Mouse (Mus musculus): Measurements from ENCODE around the gene Ramac. TPM values are rescaled to one million over a fixed set of nuclear protein-coding genes. Genes with fewer than 3 reads are reported as not detected.

Ramac gene
- 37.2 to 47.1 TPM (median 40.7 TPM) in 4 replicates for total RNA-seq (2023; ENCODE audit: inconsistent age)

GRCm38 (mm10) chr7:81762180-81763109 lies at the start of gene Ramac:
Gene Ramac, plus strand, starts transcription at chr7:81762925.

GRCm38 (mm10) chr7:81789095-81789757 lies 26.5 kb downstream of the Ramac start, which contains the start of gene 3110040N11Rik:
Gene 3110040N11Rik, minus strand, starts transcription at chr7:81789478.

Other genes with a start within 250 kb of the Ramac start
- 0.26 to 0.70 TPM (median 0.50 TPM) in 4 replicates for gene Fsd2, start 196.0 kb upstream of the Ramac start, total RNA-seq (2023; ENCODE audit: inconsistent age)
- gene Whamm, start 191.7 kb upstream of the Ramac start, total RNA-seq (2023; ENCODE audit: inconsistent age), result 25.0 to 28.6 TPM (median 27.8 TPM) in 4 replicates
- gene Homer2, start 55.4 kb upstream of the Ramac start, total RNA-seq (2023; ENCODE audit: inconsistent age), result not detected in 4 replicates
- gene 3110040N11Rik, start 26.6 kb downstream of the Ramac start, total RNA-seq (2023; ENCODE audit: inconsistent age), result 28.8 to 34.4 TPM (median 32.7 TPM) in 4 replicates
- 69.0 to 77.4 TPM (median 76.1 TPM) in 4 replicates for gene Btbd1, start 66.5 kb downstream of the Ramac start, total RNA-seq (2023; ENCODE audit: inconsistent age)
- gene Gm10160, start 92.9 kb downstream of the Ramac start, total RNA-seq (2023; ENCODE audit: inconsistent age), result not detected in 4 replicates
- 145 to 173 TPM (median 148 TPM) in 4 replicates for gene Tm6sf1, start 96.1 kb downstream of the Ramac start, total RNA-seq (2023; ENCODE audit: inconsistent age)
- 2.8 to 3.5 TPM (median 3.3 TPM) in 4 replicates for gene Hdgfl3, start 171.5 kb downstream of the Ramac start, total RNA-seq (2023; ENCODE audit: inconsistent age)
- gene Bnc1, start 229.4 kb downstream of the Ramac start, total RNA-seq (2023; ENCODE audit: inconsistent age), result 0.12 to 0.19 TPM in 2 of 4 replicates, not detected in the others